Mouse (Mus musculus) spleen, adult 2 months (tissue): ENCODE measurements around the gene Gm973. TPM values are rescaled to one million over a fixed set of nuclear protein-coding genes. Genes with fewer than 3 reads are reported as not detected.

Experiments
- DNase-seq, 2 experiments: peaks; one replicate each; pipeline versions ENCODE4 v3.0.0 to v3.0.0-alpha.2; 2012 to 2021; ENCODE audit warnings: low spot score in 2 of 2, low read depth in 1 of 2
- H3K27ac ChIP-seq: fragments of 200-500 bp; 2 replicates; pipeline ENCODE4 v1.5.1; 2012; ENCODE audit warnings: low read length, inconsistent platforms; ENCODE audit not compliant: insufficient read depth
- H3K27me3 ChIP-seq: fragments of 200-500 bp; 2 replicates; pipeline ENCODE4 v1.6.1; 2012; ENCODE audit warnings: mild to moderate bottlenecking, moderate library complexity, low read length, inconsistent platforms; ENCODE audit not compliant: control insufficient read depth, insufficient read depth
- H3K36me3 ChIP-seq: fragments of 200-500 bp; 2 replicates; pipeline ENCODE4 v1.6.1; 2012; ENCODE audit warnings: mild to moderate bottlenecking, low read length, inconsistent platforms; ENCODE audit not compliant: control insufficient read depth, insufficient read depth
- H3K4me1 ChIP-seq: fragments of 200-500 bp; 2 replicates; pipeline ENCODE4 v1.6.1; 2011; ENCODE audit warnings: inconsistent platforms; ENCODE audit not compliant: control insufficient read depth, insufficient read depth, insufficient read length
- H3K4me3 ChIP-seq: fragments of 200-500 bp; 2 replicates; pipeline ENCODE4 v1.5.1; 2011; ENCODE audit warnings: mild to moderate bottlenecking, inconsistent platforms; ENCODE audit not compliant: insufficient read depth, insufficient read length; ENCODE audit errors: extremely low read depth
- CTCF ChIP-seq: fragments of 200-500 bp; IDR thresholded peaks from 2 replicates; pipeline ENCODE4 v1.5.1; 2011; ENCODE audit warnings: mild to moderate bottlenecking, inconsistent platforms; ENCODE audit not compliant: insufficient read depth, insufficient read length, insufficient replicate concordance; ENCODE audit errors: extremely low read depth
- POLR2A ChIP-seq: fragments of 200-500 bp; IDR thresholded peaks from 2 replicates; pipeline ENCODE4 v1.6.1; 2011; ENCODE audit warnings: low read depth, low read length, inconsistent platforms
- WGBS: fragments of 180-500 bp; shearing (Covaris S2); methylation state at CpG from one replicate; pipeline ENCODE4 v1.1.7; 2018; 5-methylcytosine and 5-hydroxymethylcytosine counted together
- polyA plus RNA-seq: library from polyadenylated mRNA; depleted of rRNA; stranded (reverse); fragments of >200 nt; gene quantifications from 2 replicates; pipeline ENCODE4 v1.2.3, GENCODE M21; 2012; rRNA removed

Gene Gm973
- polyA plus RNA-seq: not detected in 2 replicates

GRCm38 (mm10) chr1:59516026-59516917 is at the start of gene Gm973:
Gm973 (plus strand) TSS chr1:59516264.
- DNase-seq: no peak
- Histone ChIP-seq H3K36me3 (no peaks in the 10 kb centered on the region), H3K4me3 (no peak within 1 kb of the TSS), H3K27ac (no peak within 1 kb of the TSS), H3K4me1 (no peaks in the 10 kb centered on the region), H3K27me3 (no peaks in the 10 kb centered on the region)
- WGBS: 53% methylated on average over 25 of the region's 25 CpGs
- TF ChIP-seq POLR2A (no peak), CTCF (no peak)

GRCm38 (mm10) chr1:59469170-59469569 is 46.9 kb upstream of the Gm973 start:
- H3K36me3 ChIP-seq: no peaks in the 10 kb centered on the region
- TF ChIP-seq CTCF (no peak), POLR2A (no peak)
- no peak for DNase-seq
- no peak overlapping the region for H3K4me3 ChIP-seq
- H3K4me1 ChIP-seq: no peaks in the 10 kb centered on the region
- H3K27ac ChIP-seq: no peak overlapping the region
- H3K27me3 ChIP-seq: no peaks in the 10 kb centered on the region
- 87% methylated on average over 4 of the region's 4 CpGs for WGBS

- Histone ChIP-seq H3K4me3 (no peak overlapping the region), H3K36me3 (no peaks in the 10 kb centered on the region), H3K27ac (no peak overlapping the region), H3K4me1 (no peaks in the 10 kb centered on the region), H3K27me3 (no peaks in the 10 kb centered on the region)
- DNase-seq: no peak
- TF ChIP-seq POLR2A (no peak), CTCF (no peak)
- WGBS: 84% methylated on average over 4 of the region's 4 CpGs
These were observed 45.3 kb upstream of the Gm973 start for GRCm38 (mm10) chr1:59470766-59471165.

- Histone ChIP-seq H3K27ac (no peak overlapping the region), H3K4me3 (no peak overlapping the region), H3K4me1 (no peaks in the 10 kb centered on the region), H3K27me3 (no peaks in the 10 kb centered on the region), H3K36me3 (no peaks in the 10 kb centered on the region)
- DNase-seq: no peak
- TF ChIP-seq CTCF: no peak
- 53% methylated on average over 11 of the region's 11 CpGs for WGBS
These were observed 43.5 kb upstream of the Gm973 start for GRCm38 (mm10) chr1:59472368-59473180.

GRCm38 (mm10) chr1:59473181-59473555 is 42.9 kb upstream of the Gm973 start:
- no peak overlapping the region for H3K27ac ChIP-seq
- TF ChIP-seq POLR2A (no peak), CTCF (no peak)
- H3K27me3 ChIP-seq: no peaks in the 10 kb centered on the region
- H3K4me3 ChIP-seq: no peak overlapping the region
- 89% methylated on average over 4 of the region's 4 CpGs for WGBS
- no peak for DNase-seq
- H3K4me1 ChIP-seq: no peaks in the 10 kb centered on the region
- H3K36me3 ChIP-seq: no peaks in the 10 kb centered on the region

GRCm38 (mm10) chr1:59475618-59476017 is 40.4 kb upstream of the Gm973 start:
- H3K36me3 ChIP-seq: no peaks in the 10 kb centered on the region
- no peak overlapping the region for H3K4me3 ChIP-seq
- DNase-seq: no peak
- 44% methylated on average over 2 of the region's 2 CpGs for WGBS
- TF ChIP-seq POLR2A (no peak), CTCF (no peak)
- no peaks in the 10 kb centered on the region for H3K27me3 ChIP-seq
- no peaks in the 10 kb centered on the region for H3K4me1 ChIP-seq
- no peak overlapping the region for H3K27ac ChIP-seq
